ENCODE assay signal across 28 mouse cellular contexts in genomic region chr2:157979241-157979640, GRCm38 (mm10).
"Had no signal": no experiment of that assay in that cellular context is flagged by ENCODE, and none has a peak within 500 bp of the region (broad histone marks: within the 10 kb centered on the region; RNA-seq: fewer than 3 reads in every experiment).

No protein-coding gene starts in this region.

- DNase-seq: left cerebral cortex, postnatal 4 days; liver; liver, embryonic 13.5 days; liver, postnatal 0 days; lung, adult 18-20 months; lung, adult 2 months; lung, embryonic 14.5 days; lung, postnatal 10 days; lung, postnatal 14 days; lung, postnatal 36 days; lung, postnatal 4 days; midbrain, embryonic 14.5 days had no signal

- H3K27ac ChIP-seq: limb, embryonic 10.5 days; limb, embryonic 12.5 days; limb, embryonic 13.5 days; limb, embryonic 15.5 days; liver, embryonic 12.5 days; liver, embryonic 13.5 days; liver, embryonic 14.5 days; liver, embryonic 15.5 days; lung, embryonic 15.5 days; macrophage; midbrain, embryonic 10.5 days; midbrain, embryonic 12.5 days; midbrain, embryonic 13.5 days; midbrain, embryonic 15.5 days; neural tube, embryonic 12.5 days had no signal

- H3K4me3 ChIP-seq: limb, embryonic 10.5 days; limb, embryonic 12.5 days; limb, embryonic 13.5 days; limb, embryonic 15.5 days; liver, embryonic 12.5 days; liver, embryonic 13.5 days; liver, embryonic 15.5 days; lung, embryonic 15.5 days; megakaryocyte, embryonic 14.5 days; midbrain, embryonic 10.5 days; midbrain, embryonic 12.5 days; midbrain, embryonic 13.5 days; midbrain, embryonic 15.5 days; myocyte; neural tube, embryonic 12.5 days had no signal
